Mouse (Mus musculus): Measurements from ENCODE around the gene Ttc13. TPM values are rescaled to one million over a fixed set of nuclear protein-coding genes. Genes with fewer than 3 reads are reported as not detected.

Gene Ttc13
- polyA plus RNA-seq, 1 experiment from 2014 or later = 41.2 TPM

GRCm38 (mm10) chr8:124746661-124747060 lies 24.9 kb upstream of the Ttc13 start:
- Histone ChIP-seq H3K9me3 (replicated peaks) (no peaks in the 10 kb centered on the region), H3K4me2 (replicated peaks) (no peak overlapping the region), H3K9ac (no peak overlapping the region), H3K27ac (replicated peaks) (no peak overlapping the region), H3K27me3 (peaks cover 23% of the 10 kb centered on the region), H3K4me3 (replicated peaks) (no peak overlapping the region), H3K4me1 (peaks cover 13% of the 10 kb centered on the region), H3K36me3 (no peaks in the 10 kb centered on the region)
- WGBS = 71% methylated on average over 13 of the region's 13 CpGs
- ATAC-seq (ENCODE audit: insufficient number of reproducible peaks, low FRiP score, low TSS enrichment, low read depth) = no peak

GRCm38 (mm10) chr8:124739268-124739667 lies 17.5 kb upstream of the Ttc13 start:
- 61% methylated on average over 1 of the region's 1 CpGs for WGBS
- no peak overlapping the region for H3K4me3 ChIP-seq (replicated peaks)
- no peak overlapping the region for H3K4me2 ChIP-seq (replicated peaks)
- H3K27ac ChIP-seq (replicated peaks) = no peak overlapping the region
- ATAC-seq (ENCODE audit: insufficient number of reproducible peaks, low FRiP score, low TSS enrichment, low read depth) = no peak
- no peak overlapping the region for H3K9ac ChIP-seq
- peaks cover 37% of the 10 kb centered on the region for H3K36me3 ChIP-seq
- H3K4me1 ChIP-seq = no peaks in the 10 kb centered on the region
- no peaks in the 10 kb centered on the region for H3K27me3 ChIP-seq
- no peaks in the 10 kb centered on the region for H3K9me3 ChIP-seq (replicated peaks)

- 67% methylated on average over 3 of the region's 3 CpGs for WGBS
- Histone ChIP-seq H3K9ac (no peak overlapping the region), H3K36me3 (peaks cover 69% of the 10 kb centered on the region), H3K4me3 (replicated peaks) (no peak overlapping the region), H3K4me2 (replicated peaks) (no peak overlapping the region), H3K4me1 (no peaks in the 10 kb centered on the region), H3K9me3 (replicated peaks) (no peaks in the 10 kb centered on the region), H3K27me3 (no peaks in the 10 kb centered on the region), H3K27ac (replicated peaks) (no peak overlapping the region)
- ATAC-seq (ENCODE audit: insufficient number of reproducible peaks, low FRiP score, low TSS enrichment, low read depth) = no peak
These were observed 13.7 kb upstream of the Ttc13 start for GRCm38 (mm10) chr8:124735371-124735911.

- no peak overlapping the region for H3K4me3 ChIP-seq (replicated peaks)
- no peak overlapping the region for H3K9ac ChIP-seq
- 78% methylated on average over 8 of the region's 8 CpGs for WGBS
- ATAC-seq (ENCODE audit: insufficient number of reproducible peaks, low FRiP score, low TSS enrichment, low read depth) = no peak
- H3K4me2 ChIP-seq (replicated peaks) = no peak overlapping the region
- peaks cover 89% of the 10 kb centered on the region for H3K36me3 ChIP-seq
- no peaks in the 10 kb centered on the region for H3K27me3 ChIP-seq
- no peaks in the 10 kb centered on the region for H3K4me1 ChIP-seq
- H3K27ac ChIP-seq (replicated peaks) = no peak overlapping the region
- H3K9me3 ChIP-seq (replicated peaks) = no peaks in the 10 kb centered on the region
These were observed 11.0 kb upstream of the Ttc13 start for GRCm38 (mm10) chr8:124732828-124733227.

GRCm38 (mm10) chr8:124724301-124724700 lies 2.5 kb upstream of the Ttc13 start:
- no peak overlapping the region for H3K4me3 ChIP-seq (replicated peaks)
- no peak overlapping the region for H3K27ac ChIP-seq (replicated peaks)
- no peak overlapping the region for H3K4me2 ChIP-seq (replicated peaks)
- no peak overlapping the region for H3K9ac ChIP-seq
- H3K4me1 ChIP-seq = peaks cover 23% of the 10 kb centered on the region
- no peak for ATAC-seq (ENCODE audit: insufficient number of reproducible peaks, low FRiP score, low TSS enrichment, low read depth)
- no peaks in the 10 kb centered on the region for H3K27me3 ChIP-seq
- H3K36me3 ChIP-seq = peaks cover 23% of the 10 kb centered on the region
- no peaks in the 10 kb centered on the region for H3K9me3 ChIP-seq (replicated peaks)
- WGBS = 93% methylated on average over 7 of the region's 7 CpGs

GRCm38 (mm10) chr8:124720938-124721861 lies 583 bp downstream of the Ttc13 start:
- no peak overlapping the region for H3K27ac ChIP-seq (replicated peaks)
- H3K4me3 ChIP-seq (replicated peaks) = peak overlapping the region; percentile 83
- ATAC-seq (ENCODE audit: insufficient number of reproducible peaks, low FRiP score, low TSS enrichment, low read depth) = peak; percentile 49
- peaks cover 23% of the 10 kb centered on the region for H3K4me1 ChIP-seq
- 3% methylated on average over 31 of the region's 31 CpGs for WGBS
- peaks cover 3% of the 10 kb centered on the region; the same call in 1 of the 2 replicates for H3K36me3 ChIP-seq
- H3K9ac ChIP-seq = peak overlapping the region; percentile 59
- no peaks in the 10 kb centered on the region for H3K9me3 ChIP-seq (replicated peaks)
- peak overlapping the region; percentile 91 for H3K4me2 ChIP-seq (replicated peaks)
- no peaks in the 10 kb centered on the region for H3K27me3 ChIP-seq

GRCm38 (mm10) chr8:124720133-124720532 lies 1.6 kb downstream of the Ttc13 start:
- no peaks in the 10 kb centered on the region for H3K27me3 ChIP-seq
- H3K27ac ChIP-seq (replicated peaks) = no peak overlapping the region
- no peak overlapping the region for H3K9ac ChIP-seq
- H3K4me2 ChIP-seq (replicated peaks) = no peak overlapping the region
- no peaks in the 10 kb centered on the region for H3K9me3 ChIP-seq (replicated peaks)
- 75% methylated on average over 7 of the region's 7 CpGs for WGBS
- peaks cover 23% of the 10 kb centered on the region for H3K4me1 ChIP-seq
- no peak for ATAC-seq (ENCODE audit: insufficient number of reproducible peaks, low FRiP score, low TSS enrichment, low read depth)
- H3K4me3 ChIP-seq (replicated peaks) = no peak overlapping the region
- H3K36me3 ChIP-seq = no peaks in the 10 kb centered on the region

- H3K27me3 ChIP-seq = no peaks in the 10 kb centered on the region
- no peak overlapping the region for H3K4me3 ChIP-seq (replicated peaks)
- H3K9me3 ChIP-seq (replicated peaks) = no peaks in the 10 kb centered on the region
- no peak overlapping the region for H3K27ac ChIP-seq (replicated peaks)
- peaks cover 22% of the 10 kb centered on the region for H3K36me3 ChIP-seq
- no peak overlapping the region for H3K4me2 ChIP-seq (replicated peaks)
- no peak overlapping the region for H3K9ac ChIP-seq
- H3K4me1 ChIP-seq = peaks cover 6% of the 10 kb centered on the region; the same call in 1 of the 2 replicates
- no peak for ATAC-seq (ENCODE audit: insufficient number of reproducible peaks, low FRiP score, low TSS enrichment, low read depth)
- 90% methylated on average over 8 of the region's 8 CpGs for WGBS
These were observed 6.0 kb downstream of the Ttc13 start for GRCm38 (mm10) chr8:124715736-124716135.

GRCm38 (mm10) chr8:124713207-124713606 lies 8.6 kb downstream of the Ttc13 start:
- Histone ChIP-seq H3K9ac (no peak overlapping the region), H3K4me3 (replicated peaks) (no peak overlapping the region), H3K4me1 (no peaks in the 10 kb centered on the region), H3K36me3 (peaks cover 28% of the 10 kb centered on the region), H3K9me3 (replicated peaks) (no peaks in the 10 kb centered on the region), H3K4me2 (replicated peaks) (no peak overlapping the region), H3K27ac (replicated peaks) (no peak overlapping the region), H3K27me3 (no peaks in the 10 kb centered on the region)
- 90% methylated on average over 6 of the region's 6 CpGs for WGBS
- no peak for ATAC-seq (ENCODE audit: insufficient number of reproducible peaks, low FRiP score, low TSS enrichment, low read depth)

GRCm38 (mm10) chr8:124705823-124706222 lies 16.0 kb downstream of the Ttc13 start:
- Histone ChIP-seq H3K4me1 (no peaks in the 10 kb centered on the region), H3K9ac (no peak overlapping the region), H3K9me3 (replicated peaks) (no peaks in the 10 kb centered on the region), H3K27ac (replicated peaks) (no peak overlapping the region), H3K36me3 (peaks cover 10% of the 10 kb centered on the region), H3K4me3 (replicated peaks) (no peak overlapping the region), H3K4me2 (replicated peaks) (no peak overlapping the region), H3K27me3 (no peaks in the 10 kb centered on the region)
- 96% methylated on average over 8 of the region's 8 CpGs for WGBS
- ATAC-seq (ENCODE audit: insufficient number of reproducible peaks, low FRiP score, low TSS enrichment, low read depth) = no peak

GRCm38 (mm10) chr8:124704376-124704775 lies 17.4 kb downstream of the Ttc13 start:
- Histone ChIP-seq H3K27ac (replicated peaks) (no peak overlapping the region), H3K4me3 (replicated peaks) (no peak overlapping the region), H3K9me3 (replicated peaks) (no peaks in the 10 kb centered on the region), H3K27me3 (no peaks in the 10 kb centered on the region), H3K4me1 (no peaks in the 10 kb centered on the region), H3K4me2 (replicated peaks) (no peak overlapping the region), H3K36me3 (peaks cover 5% of the 10 kb centered on the region), H3K9ac (no peak overlapping the region)
- WGBS = 81% methylated on average over 4 of the region's 4 CpGs
- ATAC-seq (ENCODE audit: insufficient number of reproducible peaks, low FRiP score, low TSS enrichment, low read depth) = no peak

Data from embryonic facial prominence, embryonic 15.5 days (tissue).